Mouse (Mus musculus) lung, postnatal 0 days (tissue): Measurements from ENCODE around the gene 1700020N01Rik.

Experiments used
- CTCF ChIP-seq: IDR thresholded peaks from 2 replicates; pipeline ENCODE4 v1.5.1; 2016; ENCODE audit warnings: antibody characterized with exemption, mild to moderate bottlenecking
- EP300 ChIP-seq: IDR thresholded peaks from 2 replicates; pipeline ENCODE4 v1.6.1; 2016; ENCODE audit warnings: antibody characterized with exemption, mild to moderate bottlenecking, control low read depth

GRCm38 (mm10) chr10:21563446-21563845 is 29.5 kb upstream of the 1700020N01Rik start:
- TF ChIP-seq EP300 (no peak), CTCF (no peak)
